8 mouse cellular contexts compared by ENCODE assay signal in genomic region chr14:79397321-79398122, GRCm38 (mm10). TPM values are rescaled to one million over a fixed set of nuclear protein-coding genes. Genes with fewer than 3 reads are reported as not detected.
DNase-seq lines count a peak whose midpoint lies in the region; ATAC-seq and TF ChIP-seq lines count a peak whose summit lies in the region.

Mtrf1 (plus strand) TSS chr14:79397772.

- TF ChIP-seq CTCF in spleen, adult 2 months (IDR thresholded peaks at IDR 0.05; ENCODE audit: extremely low read depth, insufficient read depth, insufficient read length, insufficient replicate concordance), result no peak

- H3K27ac ChIP-seq in embryonic facial prominence, embryonic 14.5 days (replicated peaks; ENCODE audit: low read depth, low read length), result peak within 1 kb of the TSS; percentile 87
- peak within 1 kb of the TSS; percentile 95 for H3K27ac ChIP-seq in heart, embryonic 10.5 days
- H3K27ac ChIP-seq in kidney, embryonic 14.5 days (ENCODE audit: low read depth, low read length), result peak within 1 kb of the TSS; percentile 87; the same call in 1 of the 2 replicates
- peak within 1 kb of the TSS; percentile 85 for H3K27ac ChIP-seq in limb, embryonic 14.5 days (replicated peaks; ENCODE audit: low read depth, low read length)
- H3K27ac ChIP-seq in midbrain, embryonic 16.5 days (ENCODE audit: low read length), result peak within 1 kb of the TSS; percentile 96
- peak within 1 kb of the TSS; percentile 85 for H3K27ac ChIP-seq in spleen, adult 2 months (ENCODE audit: insufficient read depth, low read length)

- H3K9ac ChIP-seq in embryonic facial prominence, embryonic 14.5 days (ENCODE audit: low read depth, low read length), result peak within 1 kb of the TSS; percentile 56
- peak within 1 kb of the TSS; percentile 63 for H3K9ac ChIP-seq in kidney, embryonic 14.5 days (ENCODE audit: low read depth, low read length)
- peak within 1 kb of the TSS; percentile 55 for H3K9ac ChIP-seq in limb, embryonic 14.5 days (ENCODE audit: low read depth, low read length, severe bottlenecking)
- peak within 1 kb of the TSS; percentile 58 for H3K9ac ChIP-seq in midbrain, embryonic 16.5 days (ENCODE audit: low read depth, low read length)

- TF ChIP-seq POLR2A in limb, embryonic 14.5 days (IDR thresholded peaks at IDR 0.05; ENCODE audit: borderline replicate concordance, extremely low read depth, insufficient read depth, insufficient read length), result peak; percentile 60; the same call in 1 of the 2 replicates
- no peak; the same call in 1 of the 2 replicates for TF ChIP-seq POLR2A in spleen, adult 2 months (IDR thresholded peaks at IDR 0.05; ENCODE audit: low read depth, low read length)

- peak; percentile 71 for DNase-seq in 3T3-L1 (ENCODE audit: low read depth, low spot score)
- peak; percentile 37 for DNase-seq in adrenal gland, postnatal 25 days
- DNase-seq in embryonic facial prominence, embryonic 14.5 days (ENCODE audit: low spot score), result peak; percentile 90
- peak; percentile 92 for DNase-seq in heart, embryonic 10.5 days (ENCODE audit: low spot score)
- peak; percentile 84 for DNase-seq in limb, embryonic 14.5 days (ENCODE audit: low spot score)
- DNase-seq in spleen, adult 2 months (ENCODE audit: low read depth in 1 of 2, low spot score in 2 of 2), result peak; percentile 56 to 61

- H3K4me1 ChIP-seq in embryonic facial prominence, embryonic 14.5 days (ENCODE audit: control insufficient read depth, insufficient read depth, low read length), result 0 out of 2 replicates have a peak, but pooled peaks cover 4% of the 10 kb centered on the region
- H3K4me1 ChIP-seq in heart, embryonic 10.5 days, result 0 out of 2 replicates have a peak, but pooled peaks cover 5% of the 10 kb centered on the region
- no peaks in the 10 kb centered on the region for H3K4me1 ChIP-seq in kidney, embryonic 14.5 days (ENCODE audit: control insufficient read depth, insufficient read depth, low read length)
- H3K4me1 ChIP-seq in limb, embryonic 14.5 days (ENCODE audit: control insufficient read depth, insufficient read depth, low read length), result no peaks in the 10 kb centered on the region
- peaks cover 9% of the 10 kb centered on the region for H3K4me1 ChIP-seq in midbrain, embryonic 16.5 days (ENCODE audit: control insufficient read depth, insufficient read depth, low read length)
- no peaks in the 10 kb centered on the region for H3K4me1 ChIP-seq in spleen, adult 2 months (ENCODE audit: control insufficient read depth, insufficient read depth, insufficient read length)

- 19% methylated on average over 23 of the region's 23 CpGs for WGBS in embryonic facial prominence, embryonic 14.5 days
- 19% methylated on average over 23 of the region's 23 CpGs for WGBS in heart, embryonic 10.5 days
- 20% methylated on average over 23 of the region's 23 CpGs for WGBS in kidney, embryonic 14.5 days
- WGBS in limb, embryonic 14.5 days, result 20% methylated on average over 23 of the region's 23 CpGs
- WGBS in midbrain, embryonic 16.5 days, result 20% methylated on average over 23 of the region's 23 CpGs
- WGBS in spleen, adult 2 months, result 20% methylated on average over 23 of the region's 23 CpGs

- no peaks in the 10 kb centered on the region for H3K27me3 ChIP-seq in embryonic facial prominence, embryonic 14.5 days (replicated peaks; ENCODE audit: control insufficient read depth, insufficient read depth, low read length)
- no peaks in the 10 kb centered on the region for H3K27me3 ChIP-seq in heart, embryonic 10.5 days (ENCODE audit: insufficient read depth, poor library complexity, severe bottlenecking)
- H3K27me3 ChIP-seq in kidney, embryonic 14.5 days (ENCODE audit: control insufficient read depth, insufficient read depth, low read length), result no peaks in the 10 kb centered on the region
- H3K27me3 ChIP-seq in limb, embryonic 14.5 days (ENCODE audit: control insufficient read depth, insufficient read depth, low read length), result no peaks in the 10 kb centered on the region
- H3K27me3 ChIP-seq in midbrain, embryonic 16.5 days (ENCODE audit: control insufficient read depth, insufficient read depth, low read depth, low read length), result no peaks in the 10 kb centered on the region
- H3K27me3 ChIP-seq in spleen, adult 2 months (ENCODE audit: control insufficient read depth, insufficient read depth, low read length), result no peaks in the 10 kb centered on the region

- no peaks in the 10 kb centered on the region for H3K9me3 ChIP-seq in embryonic facial prominence, embryonic 14.5 days (ENCODE audit: control insufficient read depth, low read length)
- H3K9me3 ChIP-seq in heart, embryonic 10.5 days, result no peaks in the 10 kb centered on the region
- H3K9me3 ChIP-seq in kidney, embryonic 14.5 days (ENCODE audit: control insufficient read depth, low read length), result no peaks in the 10 kb centered on the region
- no peaks in the 10 kb centered on the region for H3K9me3 ChIP-seq in limb, embryonic 14.5 days (ENCODE audit: control insufficient read depth, low read length)
- no peaks in the 10 kb centered on the region for H3K9me3 ChIP-seq in midbrain, embryonic 16.5 days (replicated peaks; ENCODE audit: control insufficient read depth, low read length, poor library complexity, severe bottlenecking)

- H3K4me3 ChIP-seq in embryonic facial prominence, embryonic 14.5 days (ENCODE audit: low read depth, low read length), result peak within 1 kb of the TSS; percentile 50
- H3K4me3 ChIP-seq in heart, embryonic 10.5 days, result peak within 1 kb of the TSS; percentile 78
- H3K4me3 ChIP-seq in kidney, embryonic 14.5 days (ENCODE audit: low read length), result peak within 1 kb of the TSS; percentile 68
- H3K4me3 ChIP-seq in limb, embryonic 14.5 days (replicated peaks; ENCODE audit: low read length), result peak within 1 kb of the TSS; percentile 52
- H3K4me3 ChIP-seq in midbrain, embryonic 16.5 days (ENCODE audit: low read depth, low read length), result peak within 1 kb of the TSS; percentile 51
- peak within 1 kb of the TSS; percentile 88 for H3K4me3 ChIP-seq in spleen, adult 2 months (ENCODE audit: extremely low read depth, insufficient read depth, insufficient read length)

- H3K36me3 ChIP-seq in embryonic facial prominence, embryonic 14.5 days (ENCODE audit: control insufficient read depth, insufficient read depth, low read length), result peaks cover 13% of the 10 kb centered on the region
- peaks cover 11% of the 10 kb centered on the region for H3K36me3 ChIP-seq in heart, embryonic 10.5 days
- H3K36me3 ChIP-seq in kidney, embryonic 14.5 days (ENCODE audit: control insufficient read depth, insufficient read depth, low read length), result peaks cover 8% of the 10 kb centered on the region; the same call in 1 of the 2 replicates
- peaks cover 4% of the 10 kb centered on the region; the same call in 1 of the 2 replicates for H3K36me3 ChIP-seq in limb, embryonic 14.5 days (ENCODE audit: control insufficient read depth, insufficient read depth, low read length)
- peaks cover 9% of the 10 kb centered on the region for H3K36me3 ChIP-seq in midbrain, embryonic 16.5 days (ENCODE audit: control insufficient read depth, insufficient read depth, low read length)
- H3K36me3 ChIP-seq in spleen, adult 2 months (ENCODE audit: control insufficient read depth, insufficient read depth, low read length), result peaks cover 4% of the 10 kb centered on the region; the same call in 1 of the 2 replicates

- ATAC-seq in embryonic facial prominence, embryonic 14.5 days (ENCODE audit: low read depth), result peak; percentile 92
- peak; percentile 87 for ATAC-seq in kidney, embryonic 14.5 days (ENCODE audit: low FRiP score, low TSS enrichment)
- ATAC-seq in limb, embryonic 14.5 days (ENCODE audit: low FRiP score, low read depth), result peak; percentile 88
- ATAC-seq in midbrain, embryonic 16.5 days, result peak; percentile 97

- peak within 1 kb of the TSS; percentile 67 for H3K4me2 ChIP-seq in embryonic facial prominence, embryonic 14.5 days (ENCODE audit: low read depth, low read length)
- peak within 1 kb of the TSS; percentile 58 for H3K4me2 ChIP-seq in kidney, embryonic 14.5 days (replicated peaks; ENCODE audit: low read depth, low read length)
- peak within 1 kb of the TSS; percentile 63 for H3K4me2 ChIP-seq in limb, embryonic 14.5 days (replicated peaks; ENCODE audit: low read depth, low read length, severe bottlenecking)
- peak within 1 kb of the TSS; percentile 72 for H3K4me2 ChIP-seq in midbrain, embryonic 16.5 days (ENCODE audit: low read length)

RNA-seq across cellular contexts. Expression of gene Mtrf1, which starts in this region (rescaled TPM):
- 5.6 and 10.0 TPM in 2 replicates for total RNA-seq in adrenal gland, postnatal 25 days (2021)
- polyA plus RNA-seq in embryonic facial prominence, embryonic 14.5 days (2014; fragmentation: Nextera tagmentation; extraction: Ambion mirVana), result 8.3 and 9.7 TPM in 2 replicates
- 9.1 and 9.4 TPM in 2 replicates for polyA plus RNA-seq in heart, embryonic 10.5 days (2016; fragmentation: Nextera tagmentation; extraction: Ambion mirVana)
- polyA plus RNA-seq in kidney, embryonic 14.5 days (2014; fragmentation: Nextera tagmentation; extraction: Ambion mirVana), result 12.1 and 12.3 TPM in 2 replicates
- polyA plus RNA-seq in limb, embryonic 14.5 days (2012; rRNA removed), result 4.4 and 5.5 TPM in 2 replicates
- polyA plus RNA-seq in limb, embryonic 14.5 days (2014; fragmentation: Nextera tagmentation; extraction: Ambion mirVana), result 8.1 and 8.7 TPM in 2 replicates
- 10.7 and 11.6 TPM in 2 replicates for polyA plus RNA-seq in midbrain, embryonic 16.5 days (2015; fragmentation: Nextera tagmentation; extraction: Ambion mirVana)
- 0.53 and 0.59 TPM in 2 replicates for polyA plus RNA-seq in spleen, adult 2 months (2012; rRNA removed)

Comparison
In these comparisons a context has a peak if more than half of its experiments do, and no peak if none do; other contexts are left out.
1. Peak in every context shown above with its lines: DNase-seq, ATAC-seq, H3K4me3 ChIP-seq and H3K27ac ChIP-seq.
2. Peak in DNase-seq, H3K4me3 ChIP-seq and H3K27ac ChIP-seq in spleen, adult 2 months; RNA of the gene not detected or under 1 TPM.
3. DNase-seq: peak in every context shown above with its lines; median percentile 92 in heart, embryonic 10.5 days; 90 in embryonic facial prominence, embryonic 14.5 days; 84 in limb, embryonic 14.5 days; 71 in 3T3-L1; 58 in spleen, adult 2 months; 37 in adrenal gland, postnatal 25 days.